Mouse (Mus musculus) neural tube, embryonic 13.5 days (tissue): Measurements from ENCODE around the gene Retreg1. TPM values are rescaled to one million over a fixed set of nuclear protein-coding genes. Genes with fewer than 3 reads are reported as not detected.

Experiments used
- ATAC-seq: fragments of 200-750 bp; cut with Nextera tagmentation; 2 replicates; pipeline ENCODE4 v1.8.0; 2017; ENCODE audit warnings: low read depth, mild to moderate bottlenecking, moderate TSS enrichment, moderate library complexity
- H3K27ac ChIP-seq: fragments of 300-500 bp; sonication (generic); replicated peaks from 2 replicates; pipeline ENCODE4 v1.5.1; 2015; ENCODE audit warnings: moderate library complexity, mild to moderate bottlenecking, inconsistent platforms
- H3K27me3 ChIP-seq: fragments of 300-500 bp; sonication (generic); 2 replicates; pipeline ENCODE4 v1.6.1; 2015; ENCODE audit warnings: mild to moderate bottlenecking, inconsistent platforms
- H3K36me3 ChIP-seq: fragments of 300-500 bp; sonication (generic); 2 replicates; pipeline ENCODE4 v1.6.1; 2015; ENCODE audit warnings: mild to moderate bottlenecking, inconsistent platforms
- H3K4me1 ChIP-seq: fragments of 300-500 bp; sonication (generic); replicated peaks from 2 replicates; pipeline ENCODE4 v1.6.1; 2015; ENCODE audit warnings: inconsistent platforms
- H3K4me2 ChIP-seq: fragments of 300-500 bp; sonication (generic); 2 replicates; pipeline ENCODE4 v1.6.1; 2015; ENCODE audit warnings: inconsistent platforms, mild to moderate bottlenecking, moderate library complexity
- H3K4me3 ChIP-seq: fragments of 300-500 bp; sonication (generic); 2 replicates; pipeline ENCODE4 v1.5.1; 2015; ENCODE audit warnings: mild to moderate bottlenecking, inconsistent platforms
- H3K9ac ChIP-seq: fragments of 300-500 bp; sonication (generic); 2 replicates; pipeline ENCODE4 v1.6.1; 2015; ENCODE audit warnings: moderate library complexity, mild to moderate bottlenecking, inconsistent platforms
- H3K9me3 ChIP-seq: fragments of 300-500 bp; sonication (generic); 2 replicates; pipeline ENCODE4 v1.6.1; 2016; ENCODE audit warnings: inconsistent platforms
- WGBS: fragments of 180-500 bp; shearing (Covaris S2); methylation state at CpG from one replicate; pipeline ENCODE4 v1.1.7; 2015; 5-methylcytosine and 5-hydroxymethylcytosine counted together
- polyA plus RNA-seq: library from polyadenylated mRNA; unstranded; fragments of >200 nt; fragmentation: Nextera tagmentation; extraction: Ambion mirVana; gene quantifications from 2 replicates; pipeline ENCODE4 v1.2.1, GENCODE M21; 2015

The Retreg1 gene
- polyA plus RNA-seq, 1 experiment from 2014 or later = 11.3 TPM

- no peaks in the 10 kb centered on the region for H3K36me3 ChIP-seq
- H3K27ac ChIP-seq = no peak overlapping the region
- 92% methylated on average over 8 of the region's 8 CpGs for WGBS
- H3K27me3 ChIP-seq = no peaks in the 10 kb centered on the region
- ATAC-seq = no peak
- H3K9ac ChIP-seq = no peak overlapping the region
- H3K4me2 ChIP-seq = no peak overlapping the region
- H3K9me3 ChIP-seq = no peaks in the 10 kb centered on the region
- H3K4me3 ChIP-seq = no peak overlapping the region
- peaks cover 2% of the 10 kb centered on the region; the same call in 1 of the 2 replicates for H3K4me1 ChIP-seq
These were observed 85.0 kb downstream of the Retreg1 start for GRCm38 (mm10) chr15:25928001-25928400.

DNA sequence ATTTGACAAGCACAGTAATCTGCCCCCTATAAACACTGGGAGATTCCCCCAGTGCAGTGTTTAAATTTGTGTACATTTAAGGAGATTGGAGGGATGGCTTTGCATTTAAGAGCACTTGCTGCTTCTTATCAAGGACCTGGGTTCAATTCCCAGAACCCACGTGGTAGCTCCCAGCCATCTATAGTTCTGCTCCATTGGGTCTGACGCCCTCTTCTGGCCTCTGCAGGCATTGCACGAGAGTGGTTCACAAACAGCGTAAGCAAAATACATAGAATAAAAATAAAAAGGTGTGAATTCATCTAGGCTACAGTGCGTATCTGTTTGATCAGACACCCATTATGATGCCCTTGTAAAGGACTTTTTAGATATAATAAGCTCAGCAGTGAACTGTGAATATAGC, 85.9 kb downstream of the Retreg1 start:
- Histone ChIP-seq H3K4me1 (peaks cover 4% of the 10 kb centered on the region; the same call in 1 of the 2 replicates), H3K4me2 (no peak overlapping the region), H3K36me3 (no peaks in the 10 kb centered on the region), H3K27ac (no peak overlapping the region), H3K4me3 (no peak overlapping the region), H3K27me3 (no peaks in the 10 kb centered on the region), H3K9me3 (no peaks in the 10 kb centered on the region), H3K9ac (no peak overlapping the region)
- no peak for ATAC-seq
- 71% methylated on average over 5 of the region's 5 CpGs for WGBS

GRCm38 (mm10) chr15:25929518-25929917, 86.5 kb downstream of the Retreg1 start:
- ATAC-seq = no peak
- Histone ChIP-seq H3K4me3 (no peak overlapping the region), H3K27ac (no peak overlapping the region), H3K9me3 (no peaks in the 10 kb centered on the region), H3K27me3 (no peaks in the 10 kb centered on the region), H3K4me2 (no peak overlapping the region), H3K9ac (no peak overlapping the region), H3K4me1 (peaks cover 4% of the 10 kb centered on the region; the same call in 1 of the 2 replicates), H3K36me3 (no peaks in the 10 kb centered on the region)
- 74% methylated on average over 11 of the region's 11 CpGs for WGBS

GRCm38 (mm10) chr15:25929936-25930335, 87.0 kb downstream of the Retreg1 start:
- no peak overlapping the region for H3K4me2 ChIP-seq
- no peak overlapping the region for H3K27ac ChIP-seq
- peaks cover 4% of the 10 kb centered on the region; the same call in 1 of the 2 replicates for H3K4me1 ChIP-seq
- H3K9ac ChIP-seq = no peak overlapping the region
- H3K4me3 ChIP-seq = no peak overlapping the region
- no peaks in the 10 kb centered on the region for H3K36me3 ChIP-seq
- 92% methylated on average over 10 of the region's 10 CpGs for WGBS
- no peaks in the 10 kb centered on the region for H3K27me3 ChIP-seq
- no peak for ATAC-seq
- H3K9me3 ChIP-seq = no peaks in the 10 kb centered on the region

- H3K4me2 ChIP-seq = no peak overlapping the region
- no peaks in the 10 kb centered on the region for H3K9me3 ChIP-seq
- no peak overlapping the region for H3K27ac ChIP-seq
- ATAC-seq = no peak
- no peaks in the 10 kb centered on the region for H3K27me3 ChIP-seq
- no peaks in the 10 kb centered on the region for H3K36me3 ChIP-seq
- H3K4me1 ChIP-seq = peaks cover 4% of the 10 kb centered on the region; the same call in 1 of the 2 replicates
- no peak overlapping the region for H3K4me3 ChIP-seq
- 93% methylated on average over 5 of the region's 5 CpGs for WGBS
- no peak overlapping the region for H3K9ac ChIP-seq
These were observed 87.7 kb downstream of the Retreg1 start for GRCm38 (mm10) chr15:25930657-25931056.

- 88% methylated on average over 9 of the region's 9 CpGs for whole genome bisulfite sequencing
- Histone ChIP-seq H3K4me1 (peaks cover 4% of the 10 kb centered on the region; the same call in 1 of the 2 replicates), H3K9me3 (no peaks in the 10 kb centered on the region), H3K27ac (no peak overlapping the region), H3K9ac (no peak overlapping the region), H3K4me3 (no peak overlapping the region), H3K27me3 (no peaks in the 10 kb centered on the region), H3K36me3 (no peaks in the 10 kb centered on the region), H3K4me2 (no peak overlapping the region)
- no peak for ATAC-seq
These were observed 89.5 kb downstream of the Retreg1 start for GRCm38 (mm10) chr15:25932497-25932896.

GRCm38 (mm10) chr15:25932937-25933684, 90.1 kb downstream of the Retreg1 start:
- WGBS = 68% methylated on average over 16 of the region's 16 CpGs
- H3K36me3 ChIP-seq = no peaks in the 10 kb centered on the region
- no peaks in the 10 kb centered on the region for H3K27me3 ChIP-seq
- no peak for ATAC-seq
- H3K4me3 ChIP-seq = no peak overlapping the region
- H3K4me1 ChIP-seq = peaks cover 4% of the 10 kb centered on the region; the same call in 1 of the 2 replicates
- H3K4me2 ChIP-seq = no peak overlapping the region
- H3K9me3 ChIP-seq = no peaks in the 10 kb centered on the region
- no peak overlapping the region for H3K9ac ChIP-seq
- no peak overlapping the region for H3K27ac ChIP-seq

DNA sequence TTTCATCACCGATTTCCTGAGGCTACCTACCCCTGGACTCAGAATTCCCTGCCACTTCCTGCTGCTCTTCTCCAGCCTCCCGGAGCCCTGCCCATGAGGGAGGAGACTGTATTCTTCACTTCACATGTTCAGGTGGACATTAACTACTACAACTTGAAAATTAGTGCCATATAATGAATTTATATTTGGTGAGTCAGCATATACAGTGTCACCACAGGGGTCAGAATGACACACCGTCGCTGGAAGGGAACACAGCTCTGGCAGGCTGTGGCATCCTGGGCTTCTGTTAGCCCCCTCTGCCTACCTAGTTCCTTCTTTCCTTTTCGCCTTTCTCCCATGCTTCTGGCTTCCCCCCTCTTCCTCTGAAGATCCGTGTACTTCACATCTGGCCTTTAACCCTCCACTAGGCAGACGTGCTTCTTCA, 90.7 kb downstream of the Retreg1 start:
- no peak for ATAC-seq
- Histone ChIP-seq H3K4me3 (no peak overlapping the region), H3K27ac (no peak overlapping the region), H3K27me3 (no peaks in the 10 kb centered on the region), H3K9ac (no peak overlapping the region), H3K4me1 (peaks cover 4% of the 10 kb centered on the region; the same call in 1 of the 2 replicates), H3K4me2 (no peak overlapping the region), H3K36me3 (no peaks in the 10 kb centered on the region), H3K9me3 (no peaks in the 10 kb centered on the region)
- 71% methylated on average over 7 of the region's 7 CpGs for WGBS

GRCm38 (mm10) chr15:25934411-25934810, 91.4 kb downstream of the Retreg1 start:
- Histone ChIP-seq H3K27me3 (no peaks in the 10 kb centered on the region), H3K9ac (no peak overlapping the region), H3K4me3 (no peak overlapping the region), H3K36me3 (no peaks in the 10 kb centered on the region), H3K27ac (no peak overlapping the region), H3K4me2 (no peak overlapping the region), H3K9me3 (no peaks in the 10 kb centered on the region), H3K4me1 (peaks cover 4% of the 10 kb centered on the region; the same call in 1 of the 2 replicates)
- no peak for ATAC-seq
- 88% methylated on average over 7 of the region's 7 CpGs for WGBS

DNA sequence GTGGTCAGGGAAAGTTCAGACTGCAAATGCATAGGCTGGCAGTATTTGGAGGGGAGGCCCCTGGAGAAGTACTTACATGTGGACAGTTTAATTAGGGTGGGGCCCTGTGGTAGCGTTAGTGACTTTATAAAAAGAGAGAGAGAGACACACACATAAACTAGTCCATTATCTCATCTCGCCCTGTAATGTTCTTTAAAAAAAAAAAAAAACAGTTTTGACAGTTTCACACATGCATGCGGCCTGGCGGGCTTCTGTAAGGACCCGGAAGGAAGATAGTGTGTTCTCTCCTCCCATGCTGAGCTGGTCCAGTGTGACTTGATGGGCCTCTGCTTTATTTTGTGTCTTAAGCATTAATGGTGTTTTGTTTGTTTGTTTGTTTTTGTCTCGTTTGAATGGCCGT, 95.5 kb downstream of the Retreg1 start:
- no peak overlapping the region for H3K4me2 ChIP-seq
- H3K27ac ChIP-seq = no peak overlapping the region
- H3K9me3 ChIP-seq = no peaks in the 10 kb centered on the region
- H3K36me3 ChIP-seq = no peaks in the 10 kb centered on the region
- H3K27me3 ChIP-seq = no peaks in the 10 kb centered on the region
- 0 out of 2 replicates have a peak, but pooled peaks cover 3% of the 10 kb centered on the region for H3K4me1 ChIP-seq
- H3K9ac ChIP-seq = no peak overlapping the region
- H3K4me3 ChIP-seq = no peak overlapping the region
- whole genome bisulfite sequencing = 86% methylated on average over 7 of the region's 7 CpGs
- ATAC-seq = no peak

DNA sequence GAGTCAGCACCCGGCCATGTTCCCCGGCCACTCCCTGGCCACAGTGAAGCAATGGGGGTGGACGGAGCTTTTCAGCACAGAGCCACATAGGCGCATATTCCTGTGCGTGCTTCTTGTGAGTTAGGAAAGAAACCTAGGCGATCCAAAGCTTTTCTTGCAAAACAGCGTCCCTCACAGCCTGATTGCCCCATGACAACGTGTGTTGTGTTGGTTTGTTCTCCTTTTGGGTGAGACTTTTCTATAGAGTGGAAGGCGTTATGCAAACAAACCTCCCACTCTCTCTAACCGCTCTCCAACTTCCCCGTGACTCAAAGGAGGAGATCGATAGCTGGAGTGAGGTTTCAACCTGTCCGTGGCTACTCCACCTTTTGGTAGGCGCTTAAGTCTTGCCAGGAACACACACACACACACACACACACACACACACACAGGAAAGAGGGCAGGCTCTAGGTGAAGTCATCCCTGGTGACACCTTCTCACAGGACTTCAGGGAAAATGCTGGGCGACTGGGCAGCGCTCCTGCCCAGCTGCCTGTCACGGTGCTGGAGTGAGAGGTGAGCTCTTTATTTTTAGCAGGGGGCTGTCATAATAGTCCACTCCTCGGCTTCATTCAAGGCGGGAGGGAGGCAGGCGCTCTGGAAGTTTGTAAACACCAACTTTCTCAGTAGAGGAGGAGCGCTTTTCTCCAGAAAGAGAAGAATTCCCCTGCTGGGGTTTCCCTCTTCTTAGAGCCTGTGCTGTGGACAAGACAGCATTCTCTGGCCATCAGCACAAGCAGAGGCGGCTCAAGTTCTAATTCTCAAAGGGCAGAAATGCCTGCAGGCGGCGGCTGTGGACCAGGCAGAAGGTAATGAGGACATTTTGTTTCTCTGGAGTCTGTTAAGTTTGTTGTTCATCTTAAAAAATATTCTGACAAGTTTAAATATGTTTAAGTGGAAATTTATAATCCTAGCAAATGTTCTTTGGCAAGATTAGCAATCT, 97.7 kb downstream of the Retreg1 start:
- H3K9me3 ChIP-seq = no peaks in the 10 kb centered on the region
- H3K9ac ChIP-seq = no peak overlapping the region
- WGBS = 46% methylated on average over 24 of the region's 24 CpGs
- H3K36me3 ChIP-seq = no peaks in the 10 kb centered on the region
- no peak for ATAC-seq
- H3K27me3 ChIP-seq = no peaks in the 10 kb centered on the region
- 0 out of 2 replicates have a peak, but pooled peaks cover 3% of the 10 kb centered on the region for H3K4me1 ChIP-seq
- H3K4me3 ChIP-seq = no peak overlapping the region
- H3K4me2 ChIP-seq = peak overlapping the region; percentile 25; the same call in 1 of the 2 replicates
- no peak overlapping the region for H3K27ac ChIP-seq

GRCm38 (mm10) chr15:25941514-25941913, 98.5 kb downstream of the Retreg1 start:
- H3K4me3 ChIP-seq = no peak overlapping the region
- no peaks in the 10 kb centered on the region for H3K36me3 ChIP-seq
- 0 out of 2 replicates have a peak, but pooled peaks cover 3% of the 10 kb centered on the region for H3K4me1 ChIP-seq
- no peak overlapping the region for H3K9ac ChIP-seq
- H3K9me3 ChIP-seq = no peaks in the 10 kb centered on the region
- no peaks in the 10 kb centered on the region for H3K27me3 ChIP-seq
- H3K4me2 ChIP-seq = no peak overlapping the region
- no peak for ATAC-seq
- 79% methylated on average over 11 of the region's 11 CpGs for WGBS
- no peak overlapping the region for H3K27ac ChIP-seq
